Mouse (Mus musculus): ENCODE measurements at regions not wholly inside any gene's neighbourhood (a gene's known extent, or its start where the extent isn't known, plus 50 kb on each side); places are given as distances from the start of the nearest gene placed in this dataset.

DNA sequence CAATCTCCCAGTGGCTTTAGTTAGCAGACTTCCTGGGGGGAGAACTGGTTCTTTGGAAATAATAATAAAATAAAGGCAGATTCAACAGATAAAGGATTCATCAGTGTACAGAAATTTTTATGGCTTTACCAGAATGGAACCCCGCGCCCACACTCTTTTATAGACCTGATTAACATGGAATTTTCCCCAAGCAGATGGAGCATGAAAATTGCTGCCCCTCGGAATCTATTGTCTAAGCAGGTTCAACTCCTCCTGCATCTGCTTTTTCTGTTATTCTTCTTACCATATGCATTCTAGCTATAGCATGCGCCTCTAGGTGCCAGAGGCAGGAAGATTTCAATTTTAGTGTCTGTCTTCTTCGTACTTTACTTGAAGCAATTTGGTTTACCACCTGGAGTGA is 190.5 kb downstream of the Dyrk2 start:
- no peak for ATAC-seq (replicated peaks; ENCODE audit: low FRiP score, poor library complexity, severe bottlenecking)

DNA sequence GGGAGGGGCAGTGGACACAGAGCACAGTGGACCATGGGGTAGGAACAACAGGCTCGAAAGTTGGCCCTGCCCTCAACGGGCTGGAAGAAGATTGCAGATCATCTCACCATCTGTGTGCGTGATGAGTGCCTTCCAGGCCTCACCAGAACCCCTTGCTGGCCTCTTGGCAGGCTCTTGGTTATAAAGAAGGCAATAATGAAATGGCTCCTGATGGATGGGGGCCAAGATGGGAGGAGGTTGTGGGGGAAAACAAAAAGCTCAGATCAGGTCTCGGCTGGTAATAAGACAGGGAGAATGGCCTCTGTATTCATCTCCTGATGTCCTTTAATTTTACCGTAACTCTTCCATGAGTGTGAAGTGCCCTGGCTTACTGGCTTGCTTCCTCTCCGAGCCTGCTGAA is 189.1 kb downstream of the Dyrk2 start:
- ATAC-seq (replicated peaks; ENCODE audit: low FRiP score, poor library complexity, severe bottlenecking) = no peak

DNA sequence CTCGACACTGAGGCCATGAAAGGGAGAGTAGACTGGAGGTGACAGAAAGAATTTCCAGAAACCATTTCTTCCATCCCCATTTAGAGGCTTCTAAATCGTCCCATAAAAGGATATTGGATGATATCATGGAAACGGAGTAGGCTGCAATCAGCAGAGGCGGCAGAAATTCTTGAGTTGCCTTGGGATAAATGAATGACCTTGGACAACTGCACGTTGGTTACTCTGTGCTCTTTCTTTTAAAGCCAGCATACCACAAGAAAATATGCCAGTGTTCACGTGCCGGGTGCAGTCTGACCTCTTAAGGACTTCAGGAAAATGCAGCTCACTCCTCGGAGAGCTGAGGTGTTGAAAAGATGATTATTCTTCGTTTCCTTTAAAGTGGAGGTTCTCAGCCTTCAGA is 186.7 kb downstream of the Dyrk2 start:
- ATAC-seq (replicated peaks; ENCODE audit: low FRiP score, poor library complexity, severe bottlenecking) = no peak

DNA sequence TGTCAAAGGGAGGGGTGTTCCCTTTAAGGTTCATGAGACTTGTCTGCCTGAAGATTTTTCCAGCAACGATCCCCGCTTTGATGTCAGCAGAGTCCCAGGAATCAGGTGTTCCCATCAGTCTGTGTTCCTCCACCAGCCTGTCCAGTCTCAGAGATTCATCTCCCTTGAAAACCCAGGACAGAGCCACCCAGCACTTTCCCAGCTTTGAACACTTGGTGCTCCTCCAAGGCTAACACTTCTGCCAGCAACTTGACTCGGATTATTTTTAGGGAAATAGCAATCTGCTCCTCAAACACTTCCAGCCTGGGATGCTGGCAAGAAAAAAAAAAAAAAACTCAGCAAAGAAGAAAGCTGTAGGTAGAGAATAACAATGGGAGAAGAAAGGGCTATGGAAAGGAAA is 170.7 kb downstream of the Dyrk2 start:
- ATAC-seq (replicated peaks; ENCODE audit: low FRiP score, poor library complexity, severe bottlenecking) = no peak

DNA sequence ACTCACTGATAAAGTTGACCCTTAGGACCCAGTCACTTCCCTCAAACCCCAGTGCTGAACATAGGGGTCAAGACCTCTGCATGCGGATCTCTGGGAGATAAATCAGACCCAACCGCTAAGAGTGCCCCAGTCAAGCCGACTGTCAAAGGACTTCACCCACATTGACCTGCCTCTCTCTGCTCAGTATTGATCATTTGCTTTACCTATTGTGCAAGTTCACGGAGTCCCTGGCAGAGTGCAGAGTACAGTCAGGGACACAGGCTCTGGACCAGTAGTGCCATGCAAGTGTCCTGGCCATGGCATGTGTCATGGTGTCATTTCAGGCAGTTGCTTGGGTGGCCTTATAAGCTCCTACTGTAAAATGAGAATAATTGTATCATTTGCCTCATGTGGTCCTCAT is 169.9 kb downstream of the Dyrk2 start:
- no peak for ATAC-seq (replicated peaks; ENCODE audit: low FRiP score, poor library complexity, severe bottlenecking)

DNA sequence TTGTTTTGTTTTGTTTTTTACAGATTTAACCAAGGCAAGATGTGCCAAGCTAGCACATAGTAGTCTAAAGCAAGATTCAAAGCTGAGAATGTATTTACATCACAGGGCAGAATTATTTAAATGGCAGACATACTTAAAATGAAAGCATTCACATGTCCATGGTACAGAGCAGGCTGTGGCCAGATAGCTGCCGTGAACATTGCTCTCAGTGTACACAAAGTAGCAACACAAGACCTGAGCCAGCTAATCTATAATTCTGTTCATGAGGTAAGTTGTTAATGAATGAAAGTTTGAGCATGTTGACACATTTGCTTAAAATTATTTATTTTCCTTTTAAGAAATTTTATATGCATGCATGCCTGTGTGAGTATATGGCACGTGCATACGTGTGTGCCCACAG is 164.0 kb downstream of the Dyrk2 start:
- no peak for ATAC-seq (replicated peaks; ENCODE audit: low FRiP score, poor library complexity, severe bottlenecking)

DNA sequence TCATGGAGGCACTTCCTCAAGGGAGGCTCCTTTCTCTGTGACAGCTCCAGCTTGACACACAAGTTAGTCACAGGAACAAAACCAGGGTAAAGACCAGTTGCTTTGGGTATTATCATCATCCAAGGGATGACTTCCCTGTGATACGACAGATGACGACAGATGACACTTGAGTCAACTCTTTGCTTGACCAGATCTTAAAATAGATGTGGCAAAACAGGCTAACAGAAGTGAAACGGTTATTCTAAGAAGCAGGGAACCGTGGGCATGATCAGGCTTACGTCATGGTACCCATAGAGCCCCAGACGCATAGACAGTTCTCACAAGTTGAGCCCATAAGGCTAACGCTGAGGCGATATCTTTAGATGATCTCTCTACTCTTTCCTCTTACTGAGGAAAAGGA is 160.3 kb downstream of the Dyrk2 start:
- ATAC-seq (replicated peaks; ENCODE audit: low FRiP score, poor library complexity, severe bottlenecking) = no peak

DNA sequence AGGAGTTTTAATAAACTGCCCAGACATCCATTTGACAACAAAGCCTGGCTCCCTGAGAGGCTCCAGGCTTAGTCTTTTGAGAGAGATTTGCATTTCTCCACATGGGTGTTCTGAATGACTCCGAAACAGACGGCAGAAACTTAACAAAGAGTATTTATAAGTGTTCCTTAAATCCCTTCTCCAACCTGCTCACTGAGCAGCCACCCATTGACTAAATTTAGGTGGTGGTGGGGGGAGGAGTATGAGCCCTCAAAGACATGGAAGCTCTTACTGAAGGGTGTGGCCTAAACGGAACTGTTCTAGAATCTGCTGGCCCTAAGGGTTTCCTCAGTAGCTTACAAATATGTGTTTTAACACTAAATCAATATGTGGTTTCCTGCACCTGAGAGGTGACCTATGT is 158.5 kb downstream of the Dyrk2 start:
- ATAC-seq (replicated peaks; ENCODE audit: low FRiP score, poor library complexity, severe bottlenecking) = no peak

DNA sequence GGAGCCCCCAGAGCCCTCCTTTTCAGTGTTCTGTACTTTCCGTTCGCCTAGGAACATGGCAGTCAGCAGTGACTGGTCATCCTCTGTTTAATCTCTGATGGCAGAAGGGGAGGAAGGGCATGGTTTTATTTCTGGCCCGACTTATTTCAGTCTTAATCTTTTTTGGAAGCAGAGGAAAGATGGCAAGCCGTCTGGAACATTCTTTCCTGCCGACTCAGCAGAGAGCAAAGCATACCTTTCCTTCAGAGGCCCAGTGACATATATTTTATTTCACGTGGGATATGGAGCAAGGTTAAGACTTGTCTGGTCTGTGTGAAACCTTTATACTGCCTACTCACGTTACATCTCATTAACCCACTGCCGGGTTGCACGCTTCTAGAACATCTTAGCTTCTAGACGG is 158.1 kb downstream of the Dyrk2 start:
- ATAC-seq (replicated peaks; ENCODE audit: low FRiP score, poor library complexity, severe bottlenecking) = no peak

DNA sequence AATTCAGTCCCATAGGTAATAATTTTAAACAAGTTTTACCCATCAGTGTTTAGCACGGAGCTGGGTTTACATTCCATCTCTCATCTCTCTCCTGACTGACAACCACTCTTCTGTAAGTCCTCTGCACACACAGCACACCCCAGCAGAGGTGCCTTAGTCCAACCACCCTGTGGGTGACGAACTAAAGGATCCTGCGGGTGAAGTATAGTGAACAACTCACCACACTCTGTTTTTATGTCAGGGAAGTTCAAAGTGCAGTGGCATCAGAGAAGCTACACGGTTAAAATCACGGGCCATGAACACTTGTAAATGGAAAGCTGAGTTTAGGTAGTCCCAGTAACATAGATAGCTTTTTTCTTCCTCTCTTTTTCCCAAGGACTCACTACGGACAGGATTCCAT is 157.1 kb downstream of the Dyrk2 start:
- no peak for ATAC-seq (replicated peaks; ENCODE audit: low FRiP score, poor library complexity, severe bottlenecking)

DNA sequence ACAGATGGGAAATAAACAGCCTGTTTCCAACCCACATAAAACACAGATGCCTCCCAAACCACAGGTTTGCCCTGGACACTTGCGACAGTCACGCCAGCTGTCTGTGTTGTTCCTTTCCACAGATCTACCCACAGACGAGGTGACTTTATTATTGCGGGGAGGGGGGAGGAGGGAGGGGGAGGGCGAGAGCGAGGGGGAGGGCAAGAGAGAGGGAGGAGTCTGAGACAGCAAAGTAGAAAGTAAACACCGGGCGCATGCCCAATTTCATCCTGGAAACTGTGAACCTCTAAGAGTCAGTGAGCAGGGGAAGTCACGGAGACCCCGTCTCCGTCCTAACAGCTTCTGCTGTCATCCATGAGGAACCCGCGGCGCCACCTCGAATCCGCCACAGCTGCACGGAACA is 155.8 kb downstream of the Dyrk2 start:
- ATAC-seq (replicated peaks; ENCODE audit: low FRiP score, poor library complexity, severe bottlenecking) = no peak

DNA sequence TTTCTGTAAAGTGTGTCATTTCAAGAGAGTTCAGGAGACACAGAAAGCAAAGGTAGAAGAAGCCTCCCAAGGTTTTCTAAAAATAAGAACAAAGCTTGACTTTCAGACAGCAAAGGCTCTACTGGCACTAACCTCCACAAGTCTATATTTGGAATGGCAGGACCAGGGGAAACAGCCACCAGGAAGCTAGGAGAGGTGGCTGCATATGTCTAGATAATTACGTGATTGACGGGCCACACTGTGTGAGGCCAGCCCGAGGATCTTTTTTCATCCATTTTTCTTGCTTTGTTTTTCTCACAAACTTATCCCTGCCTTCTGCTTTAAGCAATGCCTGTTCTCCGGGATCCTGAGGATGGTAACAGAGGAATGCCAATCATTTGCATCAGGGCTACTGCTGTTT is 155.4 kb downstream of the Dyrk2 start:
- no peak for ATAC-seq (replicated peaks; ENCODE audit: low FRiP score, poor library complexity, severe bottlenecking)

DNA sequence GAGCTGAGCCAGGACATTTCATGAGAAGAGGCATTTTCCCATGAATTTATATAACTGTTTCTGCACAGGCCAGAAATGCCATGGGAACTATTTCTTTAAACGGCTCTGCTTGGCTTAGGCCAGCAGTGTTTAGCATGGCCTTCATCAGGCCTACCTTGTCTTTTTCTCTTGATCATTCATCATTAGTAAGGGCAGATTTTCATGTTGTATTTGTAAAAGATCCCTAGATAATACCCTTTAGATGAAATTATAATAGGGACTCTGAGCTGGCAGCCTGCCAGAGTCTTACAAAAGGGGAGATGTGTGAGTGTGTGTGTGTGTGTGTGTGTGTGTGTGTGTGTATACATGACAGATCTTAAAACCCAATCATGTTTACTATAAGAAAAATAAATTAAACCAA is 149.4 kb downstream of the Dyrk2 start:
- ATAC-seq (replicated peaks; ENCODE audit: low FRiP score, poor library complexity, severe bottlenecking) = no peak

DNA sequence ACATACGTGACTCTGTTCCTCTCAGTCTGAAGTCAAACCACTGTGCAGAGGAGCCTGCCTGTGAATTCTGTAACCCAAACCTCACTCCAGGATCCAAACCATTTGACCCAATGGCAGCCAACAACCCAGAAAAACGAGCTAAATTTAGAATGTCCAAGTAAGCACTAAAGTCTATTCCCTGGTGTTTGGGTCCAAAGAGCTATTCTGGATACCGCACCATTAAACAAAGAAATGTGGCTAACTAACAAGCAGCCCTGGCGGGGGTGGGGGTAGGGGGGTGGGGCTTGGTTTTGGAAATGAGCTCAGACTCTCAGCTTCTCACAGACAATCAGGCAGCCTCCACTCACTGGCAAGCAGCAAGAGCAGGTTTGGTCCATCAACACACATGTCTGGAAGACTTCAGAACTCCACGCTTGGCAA is 147.9 kb downstream of the Dyrk2 start:
- no peak for ATAC-seq (replicated peaks; ENCODE audit: low FRiP score, poor library complexity, severe bottlenecking)

DNA sequence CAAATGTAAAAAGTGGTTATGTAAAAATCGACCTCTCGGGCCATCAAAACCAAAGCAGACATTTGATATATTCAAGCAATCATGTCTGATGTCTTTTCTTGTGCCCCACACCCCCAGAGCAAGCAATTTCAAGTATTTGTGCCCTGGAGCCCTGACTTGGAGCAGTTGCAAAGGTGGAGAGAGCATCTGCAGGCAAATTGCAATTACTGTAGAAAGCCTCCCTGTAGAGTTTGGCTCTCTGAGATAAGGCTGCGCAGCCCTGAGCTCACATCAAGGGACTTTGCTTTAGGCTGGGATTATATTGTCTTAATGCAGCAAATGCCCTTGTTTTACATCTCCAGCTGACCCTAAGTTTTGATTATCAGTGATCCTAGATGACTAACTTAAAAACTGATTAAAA is 147.3 kb downstream of the Dyrk2 start:
- ATAC-seq (replicated peaks; ENCODE audit: low FRiP score, poor library complexity, severe bottlenecking) = no peak

DNA sequence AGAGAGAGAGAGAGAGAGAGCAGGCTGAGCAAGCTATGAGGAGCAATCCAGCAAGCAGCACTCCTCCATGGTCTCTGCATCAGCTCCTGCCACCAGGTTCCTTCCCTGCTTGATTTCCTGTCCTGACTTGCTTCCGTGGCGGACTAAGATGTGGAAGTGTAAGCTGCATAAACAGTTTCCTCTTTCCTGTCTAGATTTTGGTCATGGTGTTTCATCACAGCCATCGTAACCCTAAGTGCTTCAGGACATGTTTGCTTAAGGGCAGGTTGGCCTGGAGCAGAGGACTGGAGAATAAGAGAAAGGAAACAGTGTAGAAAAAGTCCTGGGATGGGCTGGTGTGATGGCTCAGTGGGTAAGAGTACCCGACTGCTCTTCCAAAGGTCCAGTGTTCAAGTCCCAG is 133.9 kb downstream of the Dyrk2 start:
- ATAC-seq (replicated peaks; ENCODE audit: low FRiP score, poor library complexity, severe bottlenecking) = no peak

DNA sequence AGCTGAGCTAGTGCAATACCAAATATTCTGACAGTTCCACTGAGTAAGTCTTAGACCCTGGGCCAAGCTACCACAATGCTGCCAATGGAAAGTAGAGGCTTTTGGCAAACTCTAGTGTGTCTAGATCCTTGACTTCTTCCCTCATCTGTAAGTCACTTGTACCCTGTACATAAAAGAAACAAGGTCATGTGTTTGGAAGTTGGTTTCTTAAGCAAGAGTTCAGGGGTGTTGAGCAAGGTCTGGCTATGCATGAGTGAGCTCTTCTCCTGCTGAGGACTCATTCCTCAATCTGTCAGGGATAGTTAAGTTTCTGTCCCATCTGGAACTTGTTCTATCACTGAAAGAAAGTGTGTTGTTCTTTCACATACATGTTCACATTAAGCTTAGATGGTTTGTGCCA is 132.9 kb downstream of the Dyrk2 start:
- ATAC-seq (replicated peaks; ENCODE audit: low FRiP score, poor library complexity, severe bottlenecking) = no peak

DNA sequence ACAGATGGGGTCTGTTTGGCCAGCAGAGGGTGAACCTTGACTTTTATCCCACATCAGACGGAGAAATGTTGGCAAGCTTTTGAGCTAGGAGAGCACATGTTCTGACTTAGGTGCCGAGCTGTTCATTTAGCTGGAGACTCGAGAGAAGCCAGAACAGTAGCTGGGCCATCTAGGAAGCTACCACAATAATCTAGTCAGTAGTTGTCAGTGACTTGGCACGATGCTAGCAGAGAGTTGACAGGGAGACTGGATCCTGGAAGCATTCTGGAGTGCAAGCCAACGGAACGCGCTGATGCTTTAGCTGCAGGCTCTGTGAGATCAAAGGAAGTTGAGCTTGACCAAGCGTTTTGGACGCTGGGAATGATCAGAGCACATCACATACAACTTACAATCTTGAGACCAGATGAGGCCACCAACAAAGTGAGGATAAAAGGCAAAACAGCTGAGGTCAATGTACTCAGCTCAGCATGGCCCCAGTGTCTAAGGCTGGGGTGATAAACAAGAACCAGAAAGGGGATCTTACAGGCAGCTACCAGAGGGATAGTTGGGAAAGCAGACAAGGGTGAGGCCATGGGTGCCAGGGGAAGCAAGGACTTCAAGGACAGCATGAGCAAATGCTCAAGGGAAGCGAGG is 130.0 kb downstream of the Dyrk2 start:
- no peak for ATAC-seq (replicated peaks; ENCODE audit: low FRiP score, poor library complexity, severe bottlenecking)

DNA sequence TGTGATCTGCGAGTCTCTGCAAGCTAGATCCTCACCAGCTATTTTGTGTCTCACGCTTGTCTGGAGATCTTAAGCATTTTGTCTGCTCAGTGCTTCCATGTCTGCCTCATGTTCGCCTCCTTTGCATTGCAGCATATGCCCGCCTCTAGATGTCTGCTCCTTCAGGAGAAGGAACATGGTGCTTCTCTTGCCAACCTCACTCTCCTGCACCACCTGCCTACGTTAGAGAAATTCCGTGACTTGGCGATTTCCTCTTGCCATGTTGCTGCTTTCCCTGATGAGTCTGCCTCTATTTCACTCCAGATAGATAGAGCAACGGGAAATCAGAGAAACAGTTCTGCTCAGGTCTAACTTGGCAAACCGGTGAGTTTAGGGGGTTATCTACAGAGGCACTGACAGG is 126.2 kb downstream of the Dyrk2 start:
- ATAC-seq (replicated peaks; ENCODE audit: low FRiP score, poor library complexity, severe bottlenecking) = no peak

DNA sequence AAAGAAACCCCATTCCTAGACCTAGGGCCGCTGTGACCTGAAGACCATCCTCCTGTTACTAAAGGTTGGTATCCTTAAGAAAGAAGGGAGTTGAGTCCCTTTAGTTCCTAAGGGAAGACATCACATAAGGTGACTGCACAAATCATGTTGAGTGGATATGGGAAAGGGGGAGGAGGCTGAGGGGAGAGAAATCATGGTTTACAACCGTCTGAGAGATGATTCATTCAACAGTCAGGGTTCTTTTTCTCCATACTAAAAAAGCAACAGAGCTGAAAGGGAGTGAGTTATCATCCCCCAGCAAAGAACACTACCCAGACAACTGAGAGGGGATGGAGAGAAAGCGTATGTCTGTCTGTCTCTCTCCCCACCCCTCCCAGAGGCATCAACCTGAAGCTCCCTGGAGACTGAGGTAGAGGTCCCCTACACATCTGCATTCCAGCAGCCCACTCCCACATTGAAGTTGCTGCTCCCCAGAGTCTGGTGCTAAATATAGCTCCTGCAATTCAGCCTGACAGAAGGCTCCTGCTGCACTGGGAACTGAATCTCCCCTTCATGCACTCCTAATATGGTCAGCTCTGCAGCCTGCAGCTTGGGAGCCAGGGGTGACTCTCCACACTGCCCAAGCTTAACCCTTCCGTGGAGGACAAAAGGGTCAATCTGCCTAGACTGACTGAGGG is 123.2 kb downstream of the Dyrk2 start:
- ATAC-seq (replicated peaks; ENCODE audit: low FRiP score, poor library complexity, severe bottlenecking) = no peak

DNA sequence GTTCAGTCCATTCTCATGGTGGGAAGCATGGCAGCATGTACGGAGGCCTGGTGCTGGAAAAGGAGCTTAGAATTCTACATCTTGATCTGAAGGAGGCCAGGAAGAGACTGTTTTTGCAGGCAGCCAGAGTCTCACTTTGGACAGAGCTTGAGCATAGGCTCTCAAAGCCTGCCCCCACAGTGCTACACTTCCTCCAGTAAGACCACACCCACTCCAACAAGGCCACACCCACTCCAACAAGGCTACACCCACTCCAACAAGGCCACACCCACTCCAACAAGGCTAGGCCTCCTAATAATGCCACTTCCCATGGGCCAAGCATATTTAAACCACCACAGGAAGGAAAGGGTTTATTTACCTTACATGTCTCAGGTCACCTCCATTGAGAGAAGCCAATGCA is 121.0 kb downstream of the Dyrk2 start:
- no peak for ATAC-seq (replicated peaks; ENCODE audit: low FRiP score, poor library complexity, severe bottlenecking)

DNA sequence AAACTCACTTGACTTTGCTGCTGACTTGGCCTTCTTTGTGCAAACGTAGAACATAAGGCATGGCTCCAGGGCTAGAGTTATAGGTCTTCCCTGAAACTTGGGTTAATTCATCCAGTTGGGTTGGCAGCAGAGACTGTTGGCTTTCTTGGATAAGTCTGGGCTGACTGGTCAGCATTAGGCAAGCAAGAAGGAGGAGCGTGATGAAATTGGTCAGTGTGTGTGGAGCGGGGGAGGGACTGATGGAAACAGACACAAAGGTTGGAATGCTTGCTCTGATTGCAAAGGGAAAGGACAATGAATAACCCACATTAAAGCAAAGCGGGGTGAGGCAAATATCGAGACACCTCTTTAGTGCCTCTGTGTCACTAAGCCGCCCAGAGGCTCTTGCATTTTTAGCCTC is 120.3 kb downstream of the Dyrk2 start:
- ATAC-seq (replicated peaks; ENCODE audit: low FRiP score, poor library complexity, severe bottlenecking) = no peak
